Mouse (Mus musculus) MEL (cell line): ENCODE data around the gene Nrtn.

Source experiments
- CTCF ChIP-seq, 3 experiments: IDR thresholded peaks in 2 of 3; conservative IDR thresholded peaks in 1 of 3; 2 replicates each; pipeline ENCODE4 v1.5.1; 2011 to 2012; ENCODE audit warnings: low read length in 3 of 3, low read depth in 2 of 3, mild to moderate bottlenecking in 2 of 3, improper control_type of control experiment in 1 of 3, inconsistent platforms in 1 of 3, mixed read lengths in 1 of 3, moderate library complexity in 1 of 3; ENCODE audit not compliant: control insufficient read depth in 1 of 3, insufficient read depth in 1 of 3, poor library complexity in 1 of 3, severe bottlenecking in 1 of 3
- ELF1 ChIP-seq: IDR thresholded peaks from 2 replicates; pipeline ENCODE4 v1.6.1; 2014; ENCODE audit warnings: low read depth, mild to moderate bottlenecking, inconsistent platforms, low read length, improper control_type of control experiment, moderate library complexity
- EP300 ChIP-seq, 2 experiments: IDR thresholded peaks; 2 replicates each; pipeline ENCODE4 v1.6.1; 2011; ENCODE audit warnings: improper control_type of control experiment in 2 of 2, low read length in 2 of 2, low read depth in 1 of 2, mild to moderate bottlenecking in 1 of 2
- GATA1 ChIP-seq: IDR thresholded peaks from 2 replicates; pipeline ENCODE4 v1.6.1; 2011; ENCODE audit warnings: low read depth, low read length, improper control_type of control experiment
- KAT2A ChIP-seq: conservative IDR thresholded peaks from 2 replicates; pipeline ENCODE4 v1.6.1; 2012; ENCODE audit warnings: low read depth, low read length, improper control_type of control experiment, inconsistent platforms
- MAX ChIP-seq: IDR thresholded peaks from 2 replicates; pipeline ENCODE4 v1.6.1; 2011; ENCODE audit warnings: low read length, improper control_type of control experiment
- MAZ ChIP-seq: IDR thresholded peaks from 2 replicates; pipeline ENCODE4 v1.6.1; 2012; ENCODE audit warnings: low read depth, mild to moderate bottlenecking, inconsistent platforms, low read length, improper control_type of control experiment
- MYB ChIP-seq: IDR thresholded peaks from 2 replicates; pipeline ENCODE4 v1.6.1; 2011; ENCODE audit warnings: mild to moderate bottlenecking, low read depth, low read length, improper control_type of control experiment
- POLR2A ChIP-seq, 2 experiments: IDR thresholded peaks; 2 replicates each; pipeline ENCODE4 v1.6.1; 2011 to 2012; ENCODE audit warnings: low read length in 2 of 2, mild to moderate bottlenecking in 2 of 2, control low read depth in 1 of 2, improper control_type of control experiment in 1 of 2, low read depth in 1 of 2, moderate library complexity in 1 of 2; ENCODE audit not compliant: control insufficient read depth in 1 of 2, insufficient read depth in 1 of 2, poor library complexity in 1 of 2
- TAL1 ChIP-seq: IDR thresholded peaks from 2 replicates; pipeline ENCODE4 v1.6.1; 2012; ENCODE audit warnings: mild to moderate bottlenecking, inconsistent platforms, low read length, moderate library complexity, mixed read lengths
- TBP ChIP-seq: IDR thresholded peaks from 2 replicates; pipeline ENCODE4 v1.8.0; 2011; ENCODE audit warnings: low read depth, low read length, improper control_type of control experiment
- TCF12 ChIP-seq: IDR thresholded peaks from 2 replicates; pipeline ENCODE4 v1.6.1; 2014; ENCODE audit warnings: low read depth, mild to moderate bottlenecking, inconsistent platforms, low read length, improper control_type of control experiment, moderate library complexity
- USF1 ChIP-seq: IDR thresholded peaks from 2 replicates; pipeline ENCODE4 v1.6.1; 2014; ENCODE audit warnings: low read depth, mild to moderate bottlenecking, inconsistent platforms, low read length, improper control_type of control experiment, moderate library complexity
- ZKSCAN1 ChIP-seq: IDR thresholded peaks from 2 replicates; pipeline ENCODE4 v1.6.1; 2012; ENCODE audit warnings: low read depth, mild to moderate bottlenecking, inconsistent platforms, low read length, improper control_type of control experiment, moderate library complexity

- no peak for TF ChIP-seq CTCF (IDR thresholded peaks at IDR 0.05 in 2 of 3, conservative IDR thresholded peaks at IDR 0.05 in 1 of 3; ENCODE audit: control insufficient read depth in 1 of 3, insufficient read depth in 1 of 3, low read depth in 2 of 3, low read length in 3 of 3, poor library complexity in 1 of 3, severe bottlenecking in 1 of 3)
- TF ChIP-seq GATA1 = no peak
- TF ChIP-seq POLR2A (IDR thresholded peaks at IDR 0.05; ENCODE audit: control insufficient read depth in 1 of 2, insufficient read depth in 1 of 2, low read depth in 1 of 2, low read length in 2 of 2, poor library complexity in 1 of 2) = no peak
- TF ChIP-seq KAT2A = no peak
- TF ChIP-seq EP300 (IDR thresholded peaks at IDR 0.05; ENCODE audit: low read depth in 1 of 2, low read length in 2 of 2) = no peak
- no peak for TF ChIP-seq MAX
- TF ChIP-seq ELF1 = no peak
- TF ChIP-seq TCF12 = no peak
- TF ChIP-seq MAZ = no peak; the same call in 1 of the 2 replicates
- no peak for TF ChIP-seq USF1
- no peak for TF ChIP-seq MYB
- no peak for TF ChIP-seq TBP
- TF ChIP-seq ZKSCAN1 = no peak
- TF ChIP-seq TAL1 = no peak
These were observed 3.7 kb upstream of the Nrtn start for GRCm38 (mm10) chr17:56761077-56761476.
